Mouse (Mus musculus): ENCODE data around the gene Syce3. TPM values are rescaled to one million over a fixed set of nuclear protein-coding genes. Genes with fewer than 3 reads are reported as not detected.

Gene Syce3
- not detected in 2 replicates for polyA plus RNA-seq (2012; ENCODE audit: low replicate concordance)

DNA sequence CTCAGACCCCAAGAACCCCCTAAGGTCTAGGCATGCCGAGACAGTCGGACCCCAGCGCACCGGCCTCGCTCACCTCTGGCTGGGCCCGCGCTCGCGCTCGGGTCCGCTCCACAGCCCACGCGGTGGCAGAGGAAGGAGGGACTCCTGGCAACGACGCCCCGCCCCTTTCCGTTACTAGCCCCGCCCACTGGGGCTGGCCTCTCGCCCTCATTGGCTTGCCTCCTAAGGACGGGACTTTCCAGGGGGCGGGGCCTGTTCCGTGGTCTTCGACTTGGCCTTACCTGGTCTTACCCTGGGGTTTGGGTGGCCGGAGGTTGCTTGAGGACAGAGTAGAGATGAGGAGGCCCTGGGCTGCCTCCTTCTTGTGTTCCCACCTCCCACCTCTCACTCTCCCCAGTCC, at the start of gene Syce3:
TSS of gene Syce3 (minus strand) at position 386 of the 400 bp plus-strand sequence.

DNA sequence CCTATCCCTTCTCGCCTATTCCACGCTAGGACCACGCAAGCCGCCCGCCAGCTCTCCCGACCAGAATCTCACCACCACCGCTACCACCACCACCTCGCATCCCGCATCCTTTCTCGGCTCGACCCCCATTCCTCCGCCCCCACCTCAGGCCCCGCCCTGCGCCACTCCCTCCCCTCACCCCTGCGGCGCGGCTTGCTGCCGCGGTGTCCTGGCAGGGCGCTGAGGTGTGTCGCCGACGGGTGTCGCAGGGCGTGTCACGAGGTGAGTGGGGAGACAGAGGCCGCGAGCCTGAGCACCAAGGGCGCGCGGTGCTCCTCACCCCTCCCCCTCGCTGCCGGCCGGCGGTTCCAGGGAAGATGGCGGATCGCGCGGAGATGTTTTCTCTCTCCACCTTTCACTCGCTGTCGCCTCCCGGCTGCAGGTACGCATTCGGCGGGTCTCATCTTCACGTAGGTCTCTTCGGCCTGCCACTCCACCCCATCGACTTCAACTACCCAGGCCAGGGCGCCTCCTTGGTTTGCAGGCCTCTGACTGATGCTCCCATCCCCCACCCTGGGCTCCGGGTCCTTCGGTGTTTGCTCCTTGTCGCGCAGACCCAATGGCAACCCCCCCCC, 43.7 kb upstream of the Syce3 start, which contains the start of gene Mapk8ip2:
TSS of gene Mapk8ip2 (plus strand) at position 49 of the 614 bp plus-strand sequence.

DNA sequence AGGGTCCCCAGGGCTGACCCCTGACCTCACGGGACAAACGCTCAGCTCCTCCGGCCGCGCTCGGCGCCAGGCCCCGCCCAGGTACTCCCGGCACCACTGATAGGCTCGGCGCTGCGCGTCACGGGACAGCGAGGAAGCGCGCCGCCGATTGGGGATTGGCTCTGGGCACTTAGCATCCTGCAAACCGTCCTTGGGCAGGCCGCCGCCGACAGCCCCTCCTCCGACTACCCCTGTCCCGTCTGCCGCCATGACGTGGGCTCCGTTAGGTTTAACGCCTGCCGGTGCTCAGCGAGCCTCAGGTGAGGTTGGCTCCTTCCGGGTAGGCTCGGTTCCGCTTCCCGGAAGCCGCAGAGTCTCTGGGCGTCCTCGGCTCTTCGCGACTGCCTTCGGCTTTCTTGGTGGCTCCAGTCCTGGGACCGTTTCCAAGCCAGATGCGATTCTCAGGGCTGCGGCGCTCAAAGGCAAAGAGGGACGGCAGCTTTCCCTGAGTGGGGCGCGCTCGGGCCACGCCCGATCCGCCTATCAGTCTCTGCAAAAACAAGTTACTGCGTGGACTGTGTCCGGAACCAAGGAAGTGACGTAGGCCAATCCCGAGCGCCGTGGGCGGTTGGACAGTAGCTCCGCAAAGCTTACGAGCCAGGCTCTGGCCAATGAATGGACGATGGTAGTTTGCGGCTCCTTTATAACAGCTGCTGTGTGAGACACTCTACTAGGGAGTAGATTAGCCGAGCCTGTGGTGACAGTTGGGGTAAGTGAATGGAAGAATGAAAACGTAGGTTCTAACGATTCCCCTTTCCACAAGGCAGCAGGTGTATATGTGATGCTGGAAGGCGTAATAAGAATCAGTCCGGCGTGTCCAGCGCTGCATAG, 19.3 kb upstream of the Syce3 start, which contains the start of the genes C730034F03Rik, Gm44502 and Chkb:
TSS of gene C730034F03Rik (plus strand) at position 238 of the 870 bp plus-strand sequence.
TSS of gene Gm44502 (minus strand) at position 345 of the 870 bp plus-strand sequence.
TSS of gene Chkb (minus strand) at position 557 of the 870 bp plus-strand sequence.

DNA sequence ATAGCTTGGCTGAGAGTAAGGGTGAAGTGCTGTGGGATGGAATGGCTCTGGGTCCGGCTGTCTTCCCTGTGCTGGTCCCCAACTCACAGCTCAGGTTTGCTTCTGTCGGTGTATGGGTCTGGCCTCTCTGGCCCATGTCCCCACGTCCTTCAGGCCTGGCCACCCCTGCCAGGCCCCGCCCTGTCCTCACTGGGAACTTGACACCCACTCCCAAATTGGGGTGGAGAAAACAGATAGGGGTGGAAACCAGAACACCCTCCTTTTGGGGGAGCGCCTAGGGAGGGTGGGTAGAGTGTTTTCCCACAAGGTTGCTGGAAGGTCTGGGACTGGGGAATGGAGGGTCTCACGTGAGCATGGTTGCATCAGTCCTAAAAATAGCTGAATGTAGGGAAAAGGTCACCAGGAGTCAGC, 15.4 kb upstream of the Syce3 start, which contains the start of gene Cpt1b:
TSS of gene Cpt1b (minus strand) at position 153 of the 411 bp plus-strand sequence.

DNA sequence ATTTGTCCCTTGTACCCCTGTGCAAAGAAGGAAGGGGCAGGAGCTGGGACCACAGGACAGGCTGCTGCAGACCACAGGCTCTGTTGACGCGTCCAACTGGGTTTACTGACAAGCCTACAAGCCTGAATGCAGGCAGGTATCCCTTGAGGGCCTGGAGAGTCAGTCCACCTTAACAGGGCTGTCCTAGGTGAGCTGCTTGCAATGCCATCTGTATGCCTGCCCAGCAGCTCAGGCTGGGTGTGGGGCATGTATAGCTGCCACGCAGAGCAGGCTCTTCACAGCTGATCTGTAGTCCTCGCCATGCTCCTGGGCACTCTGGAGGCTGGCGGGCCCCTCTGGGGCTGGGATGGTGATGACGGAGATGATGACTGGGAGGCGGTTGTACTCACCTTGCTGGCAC, 25.7 kb downstream of the Syce3 start, which contains the start of gene Klhdc7b:
TSS of gene Klhdc7b (plus strand) at position 301 of the 400 bp plus-strand sequence.

DNA sequence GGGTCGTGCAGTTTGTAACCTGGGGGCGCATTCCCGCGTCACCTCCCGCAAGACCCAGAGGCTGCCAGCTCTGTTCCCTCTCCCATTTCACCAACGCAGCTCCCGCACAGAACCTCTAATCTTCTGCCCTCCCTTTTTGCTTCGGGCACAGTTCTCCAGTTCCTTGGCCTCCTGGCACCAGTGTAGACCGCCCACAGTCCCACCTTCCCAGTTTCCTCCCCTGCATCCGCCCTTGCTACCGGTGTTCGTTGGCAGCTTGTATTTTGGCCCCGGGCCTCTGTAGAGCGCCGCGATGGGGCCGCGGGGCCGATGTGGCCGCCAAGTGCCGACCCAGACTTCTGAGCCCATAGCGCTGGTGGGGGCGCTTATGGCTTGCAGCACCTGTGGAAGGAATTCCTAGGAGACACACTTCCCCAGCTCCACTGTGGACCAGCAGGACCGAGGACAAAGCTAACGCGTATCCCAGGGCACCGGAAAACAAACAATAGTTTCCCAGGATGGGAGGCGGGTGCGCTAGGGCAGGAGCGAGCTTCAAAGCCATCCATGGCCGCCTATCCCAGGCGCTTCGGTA, 31.4 kb downstream of the Syce3 start, which contains the start of gene Odf3b:
TSS of gene Odf3b (minus strand) at position 452 of the 571 bp plus-strand sequence.

DNA sequence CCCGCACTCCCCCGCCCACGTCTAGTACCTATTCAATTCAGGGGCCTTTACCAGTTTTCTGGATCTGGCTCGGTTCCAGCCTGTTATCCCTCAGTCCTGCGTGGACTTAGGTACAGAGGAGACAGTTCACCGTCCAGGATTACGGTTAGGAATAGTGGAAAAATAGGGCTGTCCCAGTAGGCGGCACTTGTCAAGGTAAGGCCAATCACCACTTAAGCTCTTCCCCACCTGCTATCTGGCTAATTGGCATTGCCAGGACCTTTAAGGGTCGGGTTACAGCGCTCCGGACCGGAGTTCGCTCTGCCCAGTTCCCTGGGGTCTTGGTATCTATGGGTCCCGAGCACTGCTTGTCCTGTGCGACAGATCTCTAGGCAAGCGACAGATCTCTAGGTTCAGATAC, 33.3 kb downstream of the Syce3 start, which contains the start of gene Tymp:
TSS of gene Tymp (minus strand) at position 83 of the 400 bp plus-strand sequence.

DNA sequence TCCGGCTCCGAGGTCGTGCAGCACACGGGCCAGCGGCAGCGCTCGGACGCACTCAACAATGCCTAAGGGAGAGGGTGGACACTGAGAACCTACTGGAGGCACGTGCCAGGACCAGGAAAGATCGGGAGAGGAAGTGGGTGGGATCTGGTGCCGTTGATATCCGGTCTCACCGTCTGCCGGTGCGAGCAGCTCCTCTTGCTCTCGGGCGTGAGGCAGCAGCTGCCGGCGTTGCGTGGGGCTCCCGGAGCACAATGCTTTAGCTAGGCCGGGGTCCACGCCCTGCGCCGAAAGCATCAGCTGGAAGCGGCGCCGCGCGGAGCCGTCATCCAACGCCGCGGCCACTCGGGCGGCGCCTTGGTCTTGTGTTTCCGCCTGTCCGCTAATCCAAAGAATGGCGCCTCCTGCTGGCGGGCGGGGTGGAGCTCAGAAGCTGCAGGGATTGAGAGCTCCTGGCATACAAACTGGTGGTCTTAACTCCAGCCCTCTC, 36.5 kb downstream of the Syce3 start, which contains the start of gene Sco2:
TSS of gene Sco2 (minus strand) at position 85 of the 487 bp plus-strand sequence.

DNA sequence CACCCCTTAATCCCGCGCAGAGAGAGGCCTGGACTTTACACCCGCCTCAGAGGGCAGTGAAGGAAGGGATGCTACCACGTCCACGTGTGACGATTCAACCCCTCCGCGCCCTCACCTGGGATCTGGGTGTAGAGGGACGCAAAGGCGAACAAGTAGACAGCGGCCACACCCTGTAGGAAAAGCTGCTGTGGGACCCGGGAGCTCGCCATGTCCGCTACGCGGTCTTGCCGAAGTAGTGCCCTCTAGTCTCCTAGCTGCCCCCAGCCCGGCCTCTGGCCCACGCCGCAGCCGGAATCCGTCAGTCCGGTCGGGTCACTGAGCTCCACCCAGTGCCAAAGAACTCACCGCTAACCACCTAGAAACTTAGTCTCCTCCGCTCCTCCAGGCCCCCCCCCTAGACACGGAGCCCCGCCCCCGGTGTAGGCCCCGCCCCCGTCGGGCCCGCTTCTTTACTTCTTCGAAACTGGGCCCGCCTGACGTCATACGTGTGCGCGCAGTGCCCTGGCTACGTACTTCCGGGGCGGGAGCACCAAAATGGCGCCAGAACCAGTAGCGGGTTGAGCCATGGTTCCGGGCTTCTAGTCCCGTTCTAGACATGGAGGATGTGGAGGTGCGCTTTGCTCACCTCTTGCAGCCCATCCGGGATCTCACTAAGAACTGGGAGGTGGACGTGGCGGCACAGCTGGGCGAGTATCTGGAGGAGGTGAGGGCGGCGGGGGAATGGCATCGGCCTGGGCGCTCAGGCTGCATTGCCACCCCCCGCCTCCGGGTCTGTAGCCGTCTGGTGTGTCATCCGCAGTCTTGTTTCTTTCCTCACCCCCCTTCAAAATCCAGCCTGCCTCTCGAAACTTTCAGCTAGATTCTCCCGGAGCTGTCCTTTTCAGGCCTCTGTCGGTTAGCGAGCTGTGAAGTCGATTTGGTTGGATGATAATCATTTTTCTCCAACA, 54.8 kb downstream of the Syce3 start, which contains the start of the genes Lmf2 and Ncaph2:
TSS of gene Lmf2 (minus strand) at position 419 of the 947 bp plus-strand sequence.
TSS of gene Ncaph2 (plus strand) at position 479 of the 947 bp plus-strand sequence.

Other genes starting within 250 kb of the Syce3 start
- gene Plxnb2, start 229.7 kb downstream of the Syce3 start, polyA plus RNA-seq (2012; ENCODE audit: low replicate concordance) = 57.1 and 82.4 TPM in 2 replicates
- gene Dennd6b, start 214.0 kb downstream of the Syce3 start, polyA plus RNA-seq (2012; ENCODE audit: low replicate concordance) = 18.1 and 27.5 TPM in 2 replicates
- gene Ppp6r2, start 198.9 kb downstream of the Syce3 start, polyA plus RNA-seq (2012; ENCODE audit: low replicate concordance) = 171 and 186 TPM in 2 replicates
- 168 and 221 TPM in 2 replicates for gene Sbf1, start 95.2 kb downstream of the Syce3 start, polyA plus RNA-seq (2012; ENCODE audit: low replicate concordance)
- gene Adm2, start 87.8 kb downstream of the Syce3 start, polyA plus RNA-seq (2012; ENCODE audit: low replicate concordance) = 1.4 and 3.0 TPM in 2 replicates
- gene Miox, start 76.1 kb downstream of the Syce3 start, polyA plus RNA-seq (2012; ENCODE audit: low replicate concordance) = not detected in 2 replicates
- gene Lmf2, start 54.8 kb downstream of the Syce3 start, polyA plus RNA-seq (2012; ENCODE audit: low replicate concordance) = 132 and 236 TPM in 2 replicates
- 68.2 and 73.5 TPM in 2 replicates for gene Ncaph2, start 54.8 kb downstream of the Syce3 start, polyA plus RNA-seq (2012; ENCODE audit: low replicate concordance)
- gene Sco2, start 36.7 kb downstream of the Syce3 start, polyA plus RNA-seq (2012; ENCODE audit: low replicate concordance) = 58.1 and 67.7 TPM in 2 replicates
- gene Tymp, start 33.5 kb downstream of the Syce3 start, polyA plus RNA-seq (2012; ENCODE audit: low replicate concordance) = 0.77 and 1.5 TPM in 2 replicates
- 7.8 and 10.0 TPM in 2 replicates for gene Odf3b, start 31.2 kb downstream of the Syce3 start, polyA plus RNA-seq (2012; ENCODE audit: low replicate concordance)
- not detected in 2 replicates for gene Klhdc7b, start 25.6 kb downstream of the Syce3 start, polyA plus RNA-seq (2012; ENCODE audit: low replicate concordance)
- 1.4 and 4.2 TPM in 2 replicates for gene Cpt1b, start 15.4 kb upstream of the Syce3 start, polyA plus RNA-seq (2012; ENCODE audit: low replicate concordance)
- gene C730034F03Rik, start 19.1 kb upstream of the Syce3 start, polyA plus RNA-seq (2012; ENCODE audit: low replicate concordance) = 0.18 TPM in 1 of 2 replicates, not detected in the other
- 0.88 and 3.0 TPM in 2 replicates for gene Gm44502, start 19.2 kb upstream of the Syce3 start, polyA plus RNA-seq (2012; ENCODE audit: low replicate concordance)
- 40.6 and 121 TPM in 2 replicates for gene Chkb, start 19.4 kb upstream of the Syce3 start, polyA plus RNA-seq (2012; ENCODE audit: low replicate concordance)
- gene Mapk8ip2, start 43.4 kb upstream of the Syce3 start, polyA plus RNA-seq (2012; ENCODE audit: low replicate concordance) = 0.06 and 0.08 TPM in 2 replicates
- gene Arsa, start 66.9 kb upstream of the Syce3 start, polyA plus RNA-seq (2012; ENCODE audit: low replicate concordance) = 25.4 and 44.2 TPM in 2 replicates
- 72.7 and 76.4 TPM in 2 replicates for gene Shank3, start 89.1 kb upstream of the Syce3 start, polyA plus RNA-seq (2012; ENCODE audit: low replicate concordance)
- gene Acr, start 157.8 kb upstream of the Syce3 start, polyA plus RNA-seq (2012; ENCODE audit: low replicate concordance) = 1.0 TPM in 1 of 2 replicates, not detected in the other
- 2.5 and 13.0 TPM in 2 replicates for gene Rabl2, start 181.4 kb upstream of the Syce3 start, polyA plus RNA-seq (2012; ENCODE audit: low replicate concordance)

Measured in leukemia stem cell, adult 10-12 weeks (primary cell).